Mouse (Mus musculus): ENCODE measurements around the gene Tspan18.

GRCm38 (mm10) chr2:93250611-93251010 lies 83.7 kb downstream of the Tspan18 start:
- TF ChIP-seq GATA1 (IDR thresholded peaks at IDR 0.05; ENCODE audit: borderline replicate concordance, low read length) (no peak), FLI1 (IDR thresholded peaks at IDR 0.05; ENCODE audit: low read length) (no peak)
